Mouse (Mus musculus) bone marrow macrophage, adult 2 months (primary cell): ENCODE results near the gene Zgpat.

ENCODE experiments used
- CTCF ChIP-seq: IDR thresholded peaks from 2 replicates; pipeline ENCODE4 v1.5.1; 2012; ENCODE audit warnings: low read depth, mild to moderate bottlenecking, low read length, moderate library complexity
- POLR2A ChIP-seq: IDR thresholded peaks from 2 replicates; pipeline ENCODE4 v1.6.1; 2012; ENCODE audit warnings: mild to moderate bottlenecking, low read depth, low read length, borderline replicate concordance

DNA sequence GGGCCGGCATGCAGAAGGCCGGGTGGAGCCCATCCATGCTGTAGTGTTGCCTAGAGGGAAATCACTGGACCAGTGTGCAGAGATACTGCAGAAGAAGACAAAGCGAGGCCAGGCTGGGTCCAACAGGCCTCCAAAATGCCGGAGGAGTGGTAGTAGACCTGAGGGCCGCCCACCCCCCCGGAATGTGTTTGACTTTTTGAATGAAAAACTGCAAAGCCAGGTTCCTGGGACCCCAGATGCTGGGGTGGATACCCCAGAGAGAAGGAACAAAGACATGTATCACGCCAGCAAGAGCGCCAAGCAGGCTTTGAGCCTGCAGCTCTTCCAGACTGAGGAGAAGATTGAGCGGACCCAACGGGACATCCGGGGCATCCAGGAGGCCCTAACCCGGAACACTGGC, 15.1 kb downstream of the Zgpat start, which contains the start of gene Lime1:
- TF ChIP-seq CTCF (no peak), POLR2A (no peak)
